In genomic region chr3:122245215-122245877, GRCm38 (mm10) we compare ENCODE assay signal across 8 mouse cellular contexts. TPM values are rescaled to one million over a fixed set of nuclear protein-coding genes. Genes with fewer than 3 reads are reported as not detected.
DNase-seq lines count a peak whose midpoint lies in the region; ATAC-seq lines count a peak whose summit lies in the region.

Gene Gclm, plus strand, starts transcription at chr3:122245557.

- H3K4me3 ChIP-seq in hindbrain, embryonic 11.5 days (ENCODE audit: low read depth, low read length) = peak within 1 kb of the TSS; percentile 84

- H3K36me3 ChIP-seq in hindbrain, embryonic 11.5 days (ENCODE audit: control insufficient read depth, insufficient read depth, low read length) = no peaks in the 10 kb centered on the region

- ATAC-seq in hindbrain, embryonic 11.5 days (ENCODE audit: low FRiP score) = peak; percentile 99

- H3K27ac ChIP-seq in hindbrain, embryonic 11.5 days (ENCODE audit: low read depth, low read length) = peak within 1 kb of the TSS; percentile 88

- peak; percentile 93 for DNase-seq in MN1 (ENCODE audit: low spot score)
- DNase-seq in cerebellum, adult 9-10 months = peak; percentile 95
- DNase-seq in frontal cortex, adult 2 months (ENCODE audit: extremely low spot score in 1 of 2, low spot score in 1 of 2) = peak; percentile 83 to 94
- DNase-seq in hindbrain, embryonic 11.5 days (ENCODE audit: low spot score) = peak; percentile 98
- peak; percentile 88 to 95 for DNase-seq in layer of hippocampus, postnatal 10 days (ENCODE audit: low spot score in 2 of 2)
- peak; percentile 95 for DNase-seq in lung, postnatal 10 days
- peak; percentile 95 for DNase-seq in ovary, postnatal 36 days (ENCODE audit: low spot score)
- DNase-seq in thymus, postnatal 25 days = peak; percentile 91

- under 1% methylated on average over 63 of the region's 90 CpGs for WGBS in hindbrain, embryonic 11.5 days

- peak within 1 kb of the TSS; percentile 88 for H3K9ac ChIP-seq in hindbrain, embryonic 11.5 days (ENCODE audit: low read depth, low read length)

- H3K4me2 ChIP-seq in hindbrain, embryonic 11.5 days (replicated peaks; ENCODE audit: low read depth, low read length) = peak within 1 kb of the TSS; percentile 77

- H3K4me1 ChIP-seq in hindbrain, embryonic 11.5 days (replicated peaks; ENCODE audit: control insufficient read depth, insufficient read depth, low read length) = peaks cover 2% of the 10 kb centered on the region; the same call in 1 of the 2 replicates

- H3K9me3 ChIP-seq in hindbrain, embryonic 11.5 days (ENCODE audit: control insufficient read depth, low read length) = no peaks in the 10 kb centered on the region

- no peaks in the 10 kb centered on the region for H3K27me3 ChIP-seq in hindbrain, embryonic 11.5 days (ENCODE audit: control insufficient read depth, insufficient read depth, low read length)

RNA-seq across cellular contexts. Expression of gene Gclm, which starts in this region (rescaled TPM):
- polyA plus RNA-seq in frontal cortex, adult 2 months (2012; rRNA removed) = 38.2 and 43.4 TPM in 2 replicates
- 52.3 and 53.6 TPM in 2 replicates for polyA plus RNA-seq in hindbrain, embryonic 11.5 days (2014; fragmentation: Nextera tagmentation; extraction: Ambion mirVana)
- total RNA-seq in layer of hippocampus, postnatal 10 days (2021) = 10 to 100 TPM; 54.4 to 67.7 TPM

Comparison
In these comparisons a context has a peak if more than half of its experiments do, and no peak if none do; other contexts are left out.
1. Peak in every context shown above with its lines: DNase-seq, ATAC-seq, H3K4me3 ChIP-seq and H3K27ac ChIP-seq.